Mouse (Mus musculus) lung, postnatal 25 days (tissue): ENCODE measurements around the gene Evl.
"Not testable (repeated sequence)": the region's sequence is repeated elsewhere in the genome, so short reads cannot be mapped to it uniquely, and the experiment has no call there.

Experiments used
- DNase-seq: peaks from one replicate; pipeline ENCODE4 v3.0.0; 2022; ENCODE audit warnings: low spot score

Evl gene

DNA sequence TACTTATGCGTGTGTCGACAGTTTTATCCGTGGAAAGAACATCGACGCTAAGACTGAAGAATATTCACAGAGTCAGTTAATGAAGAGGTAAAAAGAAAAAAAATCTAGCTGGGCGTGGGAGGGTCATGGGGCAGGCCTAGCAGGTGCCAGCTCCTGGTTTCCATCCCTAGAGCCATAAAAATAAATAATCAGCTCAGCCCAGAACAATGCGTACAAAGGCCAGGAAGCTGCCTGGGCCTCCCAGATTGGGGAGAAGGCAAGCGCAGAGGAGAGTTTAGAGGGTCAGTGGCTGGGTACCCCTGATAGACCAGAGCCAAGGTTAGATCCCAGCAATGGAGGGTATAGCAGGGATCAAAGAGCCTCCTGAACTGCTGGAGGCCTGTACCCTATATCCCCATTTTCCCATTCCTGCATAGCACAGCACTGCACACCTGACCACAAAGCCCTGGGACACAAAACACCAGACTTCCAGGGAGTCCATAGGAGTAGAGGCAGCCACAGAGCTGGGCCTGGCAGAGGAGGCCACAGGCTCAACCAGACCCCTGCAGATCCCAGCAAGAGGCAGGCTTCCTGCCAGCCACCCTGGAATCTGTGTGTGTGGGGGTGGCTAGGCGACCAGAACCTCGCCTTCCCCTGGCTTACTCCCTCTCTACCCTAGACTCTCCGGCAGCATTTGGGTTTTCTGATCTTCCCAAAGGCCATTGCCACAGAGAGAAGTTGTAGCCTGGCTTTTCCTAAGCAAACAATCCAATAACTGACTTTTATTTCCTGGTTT lies 144.4 kb downstream of the Evl start:
- DNase-seq: no peak

DNA sequence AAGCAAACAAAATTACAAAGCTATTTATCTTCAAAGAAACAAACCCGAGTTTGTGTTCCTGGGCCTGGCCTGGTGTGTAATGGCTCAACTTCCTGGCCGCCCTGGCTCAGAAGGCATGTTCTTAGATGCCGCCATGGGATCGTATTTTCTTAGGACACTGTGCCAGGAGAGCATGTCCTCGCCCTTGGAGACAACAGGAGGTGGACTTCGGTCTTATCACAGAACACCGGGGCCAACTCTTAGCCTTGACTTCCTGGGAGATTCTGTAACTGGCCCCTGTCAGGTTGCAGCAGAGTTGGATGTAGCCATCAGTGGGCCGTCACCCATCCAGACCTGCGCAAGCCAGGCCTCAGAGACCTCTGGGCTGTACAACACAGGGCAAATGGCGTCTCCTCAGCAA lies 145.1 kb downstream of the Evl start:
- no peak for DNase-seq

DNA sequence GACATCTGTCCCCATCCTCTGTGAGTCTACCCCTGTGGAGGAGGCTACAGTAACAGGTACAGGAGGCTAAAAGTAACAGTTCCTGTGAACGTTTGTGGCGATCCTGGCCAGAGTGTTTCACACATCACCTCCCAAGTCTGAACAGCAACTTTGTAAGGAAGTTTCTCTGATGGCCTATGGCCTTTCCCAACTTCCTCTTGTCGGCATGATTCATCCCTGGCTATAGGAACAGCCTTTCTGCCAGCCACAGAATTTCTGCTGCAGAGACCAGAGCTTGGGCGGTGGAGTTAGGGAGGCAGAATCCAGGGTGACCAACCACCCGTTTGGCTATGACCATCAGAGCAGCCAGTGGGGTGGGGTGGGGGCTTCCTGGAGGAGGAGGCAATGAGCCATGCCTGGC lies 145.5 kb downstream of the Evl start:
- no peak for DNase-seq

DNA sequence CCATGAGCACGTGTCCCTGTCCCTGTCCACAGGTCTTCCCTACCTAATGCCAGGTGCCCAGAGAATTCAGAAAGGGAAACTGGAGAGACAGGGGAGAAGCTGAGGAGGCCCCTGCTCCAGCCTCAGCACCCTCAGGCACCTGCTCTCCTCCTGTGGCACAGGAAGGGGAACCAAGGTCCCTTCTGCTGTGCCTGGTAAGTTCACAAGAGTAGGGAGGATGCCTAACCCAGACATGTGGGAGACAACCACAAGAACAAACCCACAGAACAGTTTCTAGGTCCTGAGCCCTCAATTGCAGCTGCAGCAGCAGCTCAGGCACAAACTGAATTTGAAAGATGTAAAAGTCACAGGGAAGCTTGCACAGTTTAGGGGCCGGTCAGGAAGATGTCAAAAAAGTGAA lies 146.7 kb downstream of the Evl start:
- no peak for DNase-seq

DNA sequence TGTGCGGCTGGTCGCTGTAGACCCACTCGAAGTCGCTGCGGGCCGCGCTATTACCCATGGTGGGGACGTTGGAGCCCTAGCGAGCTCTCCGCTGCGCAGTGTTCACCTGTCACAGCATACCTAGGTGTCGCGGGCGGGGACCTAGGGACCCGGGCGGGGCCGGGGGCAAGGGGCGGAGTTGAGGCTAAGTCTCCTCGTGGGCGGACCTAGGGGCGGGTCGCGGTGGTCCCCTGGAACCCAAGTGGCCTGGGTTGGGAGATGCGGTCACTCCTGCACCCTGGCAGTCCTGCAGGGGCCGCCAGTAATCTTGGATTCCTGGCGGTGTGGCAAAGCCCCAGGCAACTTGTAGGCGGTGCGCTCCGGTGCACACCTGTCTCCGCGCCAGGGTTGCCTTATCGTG lies 147.7 kb downstream of the Evl start, which contains the start of gene Degs2:
Degs2 (minus strand) TSS at position 131 of the 400 bp plus-strand sequence.
- peak; percentile 50 for DNase-seq

DNA sequence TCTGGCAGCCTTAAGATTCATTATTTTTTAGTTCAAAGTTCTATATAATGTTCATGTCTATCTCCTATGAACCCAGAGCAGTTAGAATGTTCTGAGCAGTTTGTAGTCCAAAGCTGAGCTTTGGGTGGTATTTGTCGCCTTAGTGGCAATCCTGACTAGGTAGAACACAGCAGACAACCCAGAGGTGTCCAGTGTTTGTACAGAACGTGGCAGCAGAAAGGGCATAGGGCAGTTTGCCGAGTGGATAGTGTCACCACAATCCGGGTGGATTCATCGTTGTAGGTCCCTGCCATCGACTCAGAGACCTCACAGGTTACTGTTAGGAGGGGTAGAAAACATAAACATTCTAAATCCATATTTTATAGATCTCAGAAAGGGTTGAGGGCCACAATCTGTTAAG lies 151.0 kb downstream of the Evl start:
- no peak for DNase-seq

DNA sequence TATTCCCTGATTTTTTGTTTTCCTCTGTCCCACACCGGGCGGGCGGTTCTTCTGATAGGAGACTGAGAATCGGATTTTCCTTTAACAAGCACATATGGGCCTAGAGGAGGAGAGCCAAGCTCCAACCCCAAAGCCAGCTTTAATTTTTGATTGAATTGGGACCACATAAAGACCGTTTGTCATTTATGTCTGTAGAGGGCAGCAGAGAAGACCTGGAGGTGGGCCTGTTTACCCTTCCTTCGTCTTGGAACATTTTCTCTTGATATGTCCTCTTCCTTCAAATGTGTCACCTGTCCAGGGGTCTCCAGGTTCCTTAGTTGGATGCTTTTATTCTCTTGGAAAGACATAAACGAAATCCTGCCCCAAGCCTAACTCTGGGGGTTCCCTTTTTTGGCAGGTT lies 151.6 kb downstream of the Evl start:
- DNase-seq: no peak

DNA sequence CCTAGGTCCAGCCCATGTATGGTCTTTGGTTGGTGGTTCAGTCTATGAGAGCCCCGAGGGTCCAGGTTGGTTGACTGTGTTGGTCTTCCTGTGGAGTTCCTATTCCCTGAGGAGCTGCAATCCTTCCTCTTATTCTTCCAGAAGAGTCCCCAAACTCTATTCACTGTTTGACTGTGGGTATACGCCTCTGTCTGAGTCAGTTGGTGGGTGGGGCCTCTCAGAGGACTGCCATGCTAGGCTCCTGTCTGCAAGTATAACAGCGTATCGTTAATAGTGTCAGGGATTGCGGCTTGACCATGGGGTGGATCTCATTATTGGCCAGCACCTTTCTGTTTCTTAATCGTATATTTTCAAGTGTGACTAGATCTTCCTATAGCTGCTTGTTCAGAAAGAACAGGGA lies 154.9 kb downstream of the Evl start:
- DNase-seq: no peak

DNA sequence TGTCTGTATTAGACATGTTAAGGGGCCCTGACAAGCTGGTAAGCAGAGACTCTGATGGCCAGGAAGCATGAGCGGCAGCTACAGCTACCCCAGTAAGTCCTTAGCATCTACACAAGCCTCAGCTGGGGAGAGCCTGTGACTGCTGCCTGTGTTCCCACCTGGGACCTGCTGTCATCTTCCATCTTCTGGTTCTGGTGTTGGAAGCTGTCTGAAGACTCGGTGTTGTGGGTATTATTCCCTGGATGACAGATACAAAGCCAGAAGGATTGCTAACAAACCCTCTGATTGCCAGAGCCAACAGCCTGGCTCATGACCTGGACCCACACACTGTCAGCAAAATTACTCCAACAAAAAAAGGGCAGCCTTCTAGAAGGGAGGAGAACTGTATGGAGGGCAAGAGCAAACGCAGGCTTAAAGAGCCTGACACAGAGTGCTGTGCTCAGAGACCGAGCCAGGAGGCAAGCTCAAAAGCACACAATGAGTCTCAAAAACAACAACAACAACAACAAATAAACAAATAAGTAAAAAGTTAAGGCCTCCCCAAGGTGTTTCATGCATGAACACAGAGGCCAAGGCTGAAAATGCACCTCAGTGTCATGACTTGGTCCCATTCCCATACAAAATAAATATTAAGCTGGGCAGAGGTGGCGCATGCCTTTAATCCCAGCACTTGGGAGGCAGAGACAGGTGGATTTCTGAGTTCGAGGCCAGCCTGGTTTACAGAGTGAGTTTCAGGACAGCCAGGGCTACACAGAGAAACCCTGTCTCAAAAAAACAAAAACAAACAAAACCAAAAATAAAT lies 155.6 kb downstream of the Evl start:
- DNase-seq: no peak

DNA sequence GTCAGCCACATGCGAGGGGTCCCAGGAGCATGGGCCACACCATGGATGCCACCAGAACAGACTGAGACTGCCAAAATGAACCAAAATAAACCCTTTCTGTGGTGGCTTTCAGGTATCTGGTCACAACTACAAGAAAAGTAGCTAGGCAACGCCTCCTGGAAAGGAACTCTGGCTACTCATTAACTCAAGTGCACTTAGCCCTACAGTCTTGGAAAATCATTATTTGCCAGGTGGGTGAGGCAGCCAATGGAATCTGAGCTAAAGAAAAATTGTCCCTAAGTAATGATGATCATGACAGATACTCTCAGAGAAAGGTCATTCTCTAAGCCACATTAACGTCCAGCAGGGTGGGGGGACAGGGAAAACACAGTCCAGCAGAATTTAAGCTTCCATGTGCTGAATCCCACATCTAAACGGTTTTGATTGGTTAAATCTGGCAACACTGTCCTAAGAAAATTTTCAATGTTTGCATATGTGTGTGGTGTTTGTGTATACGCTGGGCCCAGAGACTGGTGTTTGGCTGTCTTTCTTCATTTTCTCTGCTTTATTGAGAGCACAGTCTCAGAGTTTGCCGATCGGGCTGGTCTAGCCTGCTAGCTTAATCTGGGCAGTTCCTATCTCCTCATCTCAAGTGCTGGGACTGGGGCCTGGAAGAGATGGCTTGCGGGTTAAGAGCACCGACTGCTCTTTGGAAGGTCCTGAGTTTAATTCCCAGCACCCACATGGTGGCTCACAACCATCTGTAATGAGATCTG lies 156.5 kb downstream of the Evl start:
- DNase-seq: peak; percentile 84

DNA sequence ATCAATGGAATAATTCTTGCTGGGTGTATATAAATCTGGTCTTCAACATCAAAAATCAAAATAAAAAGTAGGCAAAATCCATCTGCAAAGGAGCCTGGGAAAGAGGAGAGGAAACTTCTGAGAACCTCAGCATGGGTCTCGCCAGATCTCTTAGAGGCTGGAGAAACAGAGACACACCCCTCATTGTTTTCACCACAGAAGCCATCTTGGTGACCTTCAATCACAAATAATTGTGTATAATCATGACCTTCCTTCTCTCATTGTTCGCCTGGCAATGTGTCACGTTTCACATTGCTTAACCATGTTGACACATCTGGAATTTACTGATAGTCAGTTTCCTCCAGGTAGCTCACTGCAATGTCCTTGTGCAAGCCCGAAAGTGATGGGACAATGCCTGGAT lies 158.0 kb downstream of the Evl start:
- DNase-seq: no peak

DNA sequence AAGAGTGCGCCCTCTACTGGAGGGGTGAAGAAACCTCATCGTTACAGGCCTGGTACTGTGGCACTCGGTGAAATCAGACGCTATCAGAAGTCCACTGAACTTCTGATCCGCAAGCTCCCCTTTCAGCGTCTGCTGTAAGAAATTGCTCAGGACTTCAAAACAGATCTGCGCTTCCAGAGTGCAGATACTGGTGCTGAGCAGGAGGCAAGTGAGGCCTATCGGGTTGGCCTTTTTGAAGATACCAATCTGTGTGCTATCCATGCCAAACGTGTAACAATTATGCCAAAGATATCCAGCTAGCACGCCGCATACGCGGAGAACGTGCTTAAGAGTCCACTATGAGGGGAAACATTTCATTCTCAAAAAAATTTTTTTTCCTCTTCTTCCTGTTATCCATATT lies 159.5 kb downstream of the Evl start:
- not testable (repeated sequence) for DNase-seq

DNA sequence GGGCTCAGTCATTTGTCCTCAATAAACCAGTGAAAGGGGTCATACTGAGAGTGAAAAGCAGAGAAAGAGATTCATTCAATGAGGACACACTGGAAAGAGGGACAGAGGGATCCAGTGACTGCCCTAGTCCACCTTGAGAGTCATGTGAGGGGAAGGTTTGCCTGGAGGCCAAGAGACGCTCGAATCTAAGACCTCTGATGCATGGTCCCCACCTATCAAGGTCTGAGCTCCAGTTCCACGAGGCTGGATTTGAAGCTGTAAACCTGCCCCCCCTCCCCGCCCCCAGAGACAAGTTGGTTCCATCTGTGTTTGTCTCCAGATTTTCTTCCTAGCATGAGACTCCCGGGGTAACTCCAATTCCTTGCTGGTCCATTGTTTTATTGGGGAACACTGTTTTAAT lies 161.3 kb downstream of the Evl start:
- no peak for DNase-seq

DNA sequence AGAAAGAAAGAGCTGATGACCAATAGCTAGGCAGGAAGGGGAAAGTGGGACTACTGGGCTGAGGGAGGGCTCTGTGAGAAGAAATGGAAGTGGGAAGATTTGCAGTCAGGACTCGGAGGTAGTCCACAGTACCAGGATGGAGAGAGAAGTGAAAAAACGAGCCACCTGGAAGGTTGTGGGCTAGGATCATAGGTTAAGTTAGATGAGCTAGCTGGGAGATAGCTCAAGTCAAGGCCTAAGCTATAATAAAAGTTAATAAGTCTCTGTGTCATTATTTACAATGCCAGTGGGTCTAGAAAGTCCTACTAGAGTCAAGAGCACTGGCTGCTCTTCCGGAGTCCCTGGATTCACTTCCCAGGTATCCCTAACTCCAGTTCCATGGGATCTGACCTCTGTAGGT lies 164.0 kb downstream of the Evl start:
- no peak for DNase-seq

DNA sequence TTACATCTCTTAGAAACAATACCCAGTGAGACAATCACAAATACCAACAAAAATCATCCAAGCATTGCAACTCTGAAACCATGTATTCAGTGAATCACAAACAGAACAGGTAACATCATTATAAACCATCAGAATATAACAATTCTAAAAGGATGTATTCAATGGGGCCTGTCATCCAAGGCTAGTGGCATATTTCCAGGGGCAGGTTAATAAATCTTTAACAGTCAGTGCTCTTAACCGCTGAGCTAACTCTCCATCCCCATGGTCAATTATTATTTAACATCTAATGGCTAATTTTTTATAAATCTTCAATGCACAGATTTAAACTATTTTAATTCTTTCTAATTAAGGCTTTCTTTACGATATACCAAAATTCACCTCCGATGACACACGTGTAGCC lies 167.9 kb downstream of the Evl start:
- no peak for DNase-seq

DNA sequence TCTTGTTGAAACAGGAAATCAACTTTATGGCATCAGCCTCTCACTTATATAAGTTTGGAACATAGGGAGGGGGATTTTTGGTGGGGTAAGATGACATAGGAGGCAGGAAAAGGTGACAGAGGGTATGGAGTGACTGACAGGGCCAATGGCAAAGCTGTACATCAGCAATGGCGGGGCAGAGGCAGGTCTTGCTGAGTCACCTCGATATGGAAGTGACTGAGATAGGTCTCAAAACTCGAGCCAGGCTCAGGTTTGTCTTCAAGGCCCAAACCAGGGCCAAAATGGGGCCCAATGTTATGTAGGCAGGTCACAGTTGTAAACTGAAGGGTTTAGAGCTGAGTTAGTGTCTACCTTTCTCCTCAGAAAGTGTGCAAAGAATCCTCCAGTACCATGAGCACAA lies 169.3 kb downstream of the Evl start:
- DNase-seq: no peak

DNA sequence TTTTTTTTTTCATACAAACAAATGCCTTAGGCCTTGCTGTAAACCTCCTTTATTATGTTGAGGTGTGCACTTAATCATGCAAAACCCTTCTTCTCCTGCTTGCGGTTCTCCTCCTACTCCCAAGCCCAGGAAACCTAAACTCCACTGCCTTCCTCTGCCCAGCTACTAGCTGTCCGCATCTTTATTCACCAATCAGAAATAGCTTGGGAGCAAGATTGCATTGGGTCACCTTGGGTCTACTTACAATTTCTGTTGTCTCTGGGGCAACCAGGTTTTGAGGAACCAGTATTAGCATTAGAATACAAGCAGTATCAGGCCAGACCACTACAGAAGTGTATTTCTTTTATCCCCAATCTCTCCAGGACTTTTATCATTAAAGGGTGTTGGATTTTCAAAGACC lies 179.9 kb downstream of the Evl start:
- DNase-seq: no peak

DNA sequence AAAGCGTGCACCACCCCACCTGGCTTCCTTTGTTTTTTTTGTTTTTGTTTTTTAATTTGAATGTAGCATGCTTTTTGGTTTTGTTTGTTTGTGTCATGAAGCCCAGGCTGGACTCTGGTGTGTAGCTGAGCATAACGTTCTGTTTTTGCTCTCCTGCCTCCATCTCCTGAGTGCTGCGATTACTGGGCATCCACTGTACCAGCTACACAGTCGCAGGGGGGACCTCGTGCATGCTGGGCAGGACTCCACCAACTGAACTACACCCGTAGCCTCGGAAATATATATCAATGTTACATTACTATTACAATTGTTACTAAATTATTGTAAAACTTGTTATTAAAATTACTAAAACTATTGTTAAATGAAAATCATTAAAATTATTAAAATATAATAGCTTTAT lies 183.3 kb downstream of the Evl start:
- no peak for DNase-seq
